Mouse (Mus musculus): ENCODE results near the gene Gadl1. TPM values are rescaled to one million over a fixed set of nuclear protein-coding genes. Genes with fewer than 3 reads are reported as not detected.

Gadl1 gene
- polyA plus RNA-seq, 1 experiment, result not detected

DNA sequence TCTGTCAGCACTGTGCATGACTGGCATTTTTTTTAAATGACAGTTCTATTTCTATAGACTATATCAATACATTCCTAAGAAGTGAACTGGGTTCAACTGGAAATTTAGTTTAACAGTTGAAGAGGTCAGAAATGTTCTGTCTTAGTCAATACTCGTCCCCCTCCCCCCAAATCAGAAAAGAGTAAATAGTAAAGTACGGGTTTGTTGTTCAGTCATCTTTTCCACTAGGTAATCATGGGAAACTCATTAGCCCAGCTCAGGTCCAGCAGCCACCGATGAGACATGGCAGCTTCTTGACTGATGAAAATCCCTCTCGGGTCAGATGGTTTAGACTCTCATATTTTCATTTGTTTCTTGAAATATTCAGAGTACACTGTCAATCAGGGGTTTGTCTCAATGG, 166.9 kb downstream of the Gadl1 start:
- H3K36me3 ChIP-seq (replicated peaks; ENCODE audit: low read length), result no peaks in the 10 kb centered on the region
- H3K9me3 ChIP-seq, result peaks cover 16% of the 10 kb centered on the region
- H3K4me1 ChIP-seq, result 0 out of 2 replicates have a peak, but pooled peaks cover 2% of the 10 kb centered on the region
- H3K27me3 ChIP-seq (replicated peaks), result no peaks in the 10 kb centered on the region
- H3K4me3 ChIP-seq (replicated peaks), result no peak overlapping the region
- no peak for TF ChIP-seq FLI1 (IDR thresholded peaks at IDR 0.05; ENCODE audit: low read length)
- TF ChIP-seq GATA1 (IDR thresholded peaks at IDR 0.05; ENCODE audit: borderline replicate concordance, low read length), result no peak

DNA sequence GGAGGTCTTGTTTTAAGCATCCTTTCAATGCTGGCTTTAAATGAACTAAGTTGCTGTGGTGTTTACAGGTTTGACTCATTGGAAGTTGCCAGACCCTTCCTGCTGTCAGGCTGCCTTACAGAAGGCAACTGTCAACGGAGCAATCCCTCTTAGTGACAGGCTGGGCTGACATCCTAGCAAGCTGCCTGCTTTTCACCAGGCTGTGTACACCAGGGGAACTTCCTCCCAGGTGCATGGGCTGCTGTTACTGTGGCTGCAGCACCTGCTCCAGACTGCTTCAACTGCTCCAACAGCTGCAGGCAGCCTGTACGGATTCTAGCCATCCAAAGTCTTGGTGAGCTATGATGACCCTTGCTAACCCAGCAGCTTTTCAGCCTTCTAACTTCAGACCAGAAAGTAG, 167.7 kb downstream of the Gadl1 start:
- Histone ChIP-seq H3K27me3 (replicated peaks) (no peaks in the 10 kb centered on the region), H3K36me3 (replicated peaks; ENCODE audit: low read length) (no peaks in the 10 kb centered on the region), H3K4me1 (0 out of 2 replicates have a peak, but pooled peaks cover 2% of the 10 kb centered on the region), H3K9me3 (peaks cover 16% of the 10 kb centered on the region), H3K4me3 (replicated peaks) (no peak overlapping the region)
- no peak for TF ChIP-seq FLI1 (IDR thresholded peaks at IDR 0.05; ENCODE audit: low read length)
- TF ChIP-seq GATA1 (IDR thresholded peaks at IDR 0.05; ENCODE audit: borderline replicate concordance, low read length), result no peak

DNA sequence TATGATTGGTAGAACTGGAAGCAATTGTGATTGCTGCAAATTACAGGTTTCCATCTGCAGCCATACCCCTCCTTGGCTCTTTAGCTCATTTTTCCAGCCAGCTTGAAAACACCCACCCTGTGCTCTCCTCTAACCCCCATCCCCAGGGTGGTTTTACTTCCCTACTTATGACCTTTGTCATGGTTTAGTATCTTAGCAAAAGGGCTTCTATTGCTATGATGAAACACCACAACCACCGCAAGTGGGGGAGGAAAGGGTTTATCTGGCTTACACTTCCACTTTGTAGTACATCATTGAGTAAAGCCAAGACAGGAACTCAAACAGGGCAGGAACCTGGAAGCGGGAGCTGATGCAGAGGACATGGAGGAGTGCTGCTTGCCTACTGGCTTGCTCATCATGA, 168.2 kb downstream of the Gadl1 start:
- 0 out of 2 replicates have a peak, but pooled peaks cover 2% of the 10 kb centered on the region for H3K4me1 ChIP-seq
- no peaks in the 10 kb centered on the region for H3K36me3 ChIP-seq (replicated peaks; ENCODE audit: low read length)
- H3K27me3 ChIP-seq (replicated peaks), result no peaks in the 10 kb centered on the region
- H3K9me3 ChIP-seq, result peaks cover 16% of the 10 kb centered on the region
- TF ChIP-seq FLI1 (IDR thresholded peaks at IDR 0.05; ENCODE audit: low read length), result no peak
- no peak overlapping the region for H3K4me3 ChIP-seq (replicated peaks)

DNA sequence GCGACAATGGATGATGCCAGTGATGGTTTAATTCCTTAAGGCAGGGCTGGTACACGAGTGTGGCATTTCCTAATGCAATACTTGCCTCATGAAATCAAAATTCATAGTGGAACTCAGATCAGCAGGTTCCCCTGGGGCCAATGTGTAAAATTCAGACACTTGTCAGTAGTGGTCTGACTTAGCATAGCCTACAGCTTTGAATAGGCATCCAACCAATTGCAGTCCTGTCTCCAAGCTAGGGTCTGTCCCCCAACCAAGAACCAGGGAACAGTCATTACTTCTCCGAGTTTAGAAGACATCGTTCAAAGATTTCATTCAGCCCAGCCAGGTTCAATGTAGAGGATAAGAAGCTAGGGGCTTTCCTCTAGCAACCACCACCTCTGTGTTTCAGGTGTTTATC, 172.5 kb downstream of the Gadl1 start:
- no peaks in the 10 kb centered on the region for H3K36me3 ChIP-seq (replicated peaks; ENCODE audit: low read length)
- H3K4me1 ChIP-seq, result peaks cover 20% of the 10 kb centered on the region
- H3K27me3 ChIP-seq (replicated peaks), result no peaks in the 10 kb centered on the region
- TF ChIP-seq FLI1 (IDR thresholded peaks at IDR 0.05; ENCODE audit: low read length) (no peak), GATA1 (IDR thresholded peaks at IDR 0.05; ENCODE audit: borderline replicate concordance, low read length) (no peak)
- peaks cover 16% of the 10 kb centered on the region for H3K9me3 ChIP-seq
- H3K4me3 ChIP-seq (replicated peaks), result no peak overlapping the region

DNA sequence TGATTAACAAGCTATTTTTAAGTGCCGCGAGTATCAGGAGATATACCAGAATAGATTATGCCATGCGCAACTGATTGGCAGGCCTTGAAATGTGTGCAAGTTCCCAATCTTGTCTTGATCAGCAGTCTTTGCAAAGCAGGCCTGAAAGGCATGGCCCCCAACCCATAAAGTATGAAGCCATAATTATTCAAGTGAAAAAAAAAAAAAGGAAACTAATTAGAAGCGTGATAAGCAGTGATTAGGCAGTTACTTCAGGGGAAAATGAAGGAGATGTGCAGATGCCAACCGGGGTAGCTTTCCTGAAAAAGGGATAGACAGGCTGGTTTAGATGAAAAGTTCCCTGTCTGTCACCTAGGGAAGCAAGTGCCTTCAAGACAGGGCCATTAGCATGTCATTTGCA, 174.0 kb downstream of the Gadl1 start:
- H3K4me1 ChIP-seq, result peaks cover 17% of the 10 kb centered on the region
- peaks cover 1% of the 10 kb centered on the region for H3K9me3 ChIP-seq
- no peak overlapping the region for H3K4me3 ChIP-seq (replicated peaks)
- TF ChIP-seq FLI1 (IDR thresholded peaks at IDR 0.05; ENCODE audit: low read length) (no peak), GATA1 (IDR thresholded peaks at IDR 0.05; ENCODE audit: borderline replicate concordance, low read length) (no peak)
- H3K27me3 ChIP-seq (replicated peaks), result no peaks in the 10 kb centered on the region
- no peaks in the 10 kb centered on the region for H3K36me3 ChIP-seq (replicated peaks; ENCODE audit: low read length)

DNA sequence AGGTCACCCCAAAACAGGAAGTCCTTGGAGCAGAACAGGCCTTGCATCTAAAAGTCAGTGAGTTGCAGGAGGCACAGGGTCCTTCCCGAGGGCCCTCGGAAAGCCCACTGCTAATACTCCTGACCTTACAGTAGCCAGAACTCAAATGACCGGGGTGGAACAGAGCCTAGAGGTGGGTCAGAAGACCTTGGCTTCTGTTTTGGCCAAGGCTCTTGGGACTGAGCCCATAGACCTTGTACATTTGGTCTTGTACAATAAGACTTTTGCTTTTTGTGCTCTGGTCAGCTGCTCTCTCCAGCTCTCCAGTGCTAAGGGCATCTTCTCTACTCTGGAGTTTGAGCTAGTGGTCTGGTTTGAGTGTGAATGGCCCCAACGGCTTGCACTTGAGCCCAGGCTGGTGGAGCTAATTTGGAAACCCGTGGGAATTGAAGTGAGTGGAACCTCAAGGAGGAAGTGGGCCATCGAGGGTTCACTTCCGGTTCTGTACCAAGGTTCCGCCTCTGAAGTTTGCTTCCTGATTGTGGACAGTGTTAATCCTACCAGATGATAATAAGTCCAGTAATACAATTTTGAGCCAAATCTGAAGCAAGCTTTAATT, 174.6 kb downstream of the Gadl1 start:
- Histone ChIP-seq H3K4me3 (replicated peaks) (no peak overlapping the region), H3K36me3 (replicated peaks; ENCODE audit: low read length) (peaks cover 3% of the 10 kb centered on the region), H3K27me3 (replicated peaks) (no peaks in the 10 kb centered on the region), H3K4me1 (peaks cover 17% of the 10 kb centered on the region), H3K9me3 (no peaks in the 10 kb centered on the region)
- TF ChIP-seq GATA1 (IDR thresholded peaks at IDR 0.05; ENCODE audit: borderline replicate concordance, low read length) (no peak), FLI1 (IDR thresholded peaks at IDR 0.05; ENCODE audit: low read length) (no peak; the same call in 1 of the 2 replicates)

DNA sequence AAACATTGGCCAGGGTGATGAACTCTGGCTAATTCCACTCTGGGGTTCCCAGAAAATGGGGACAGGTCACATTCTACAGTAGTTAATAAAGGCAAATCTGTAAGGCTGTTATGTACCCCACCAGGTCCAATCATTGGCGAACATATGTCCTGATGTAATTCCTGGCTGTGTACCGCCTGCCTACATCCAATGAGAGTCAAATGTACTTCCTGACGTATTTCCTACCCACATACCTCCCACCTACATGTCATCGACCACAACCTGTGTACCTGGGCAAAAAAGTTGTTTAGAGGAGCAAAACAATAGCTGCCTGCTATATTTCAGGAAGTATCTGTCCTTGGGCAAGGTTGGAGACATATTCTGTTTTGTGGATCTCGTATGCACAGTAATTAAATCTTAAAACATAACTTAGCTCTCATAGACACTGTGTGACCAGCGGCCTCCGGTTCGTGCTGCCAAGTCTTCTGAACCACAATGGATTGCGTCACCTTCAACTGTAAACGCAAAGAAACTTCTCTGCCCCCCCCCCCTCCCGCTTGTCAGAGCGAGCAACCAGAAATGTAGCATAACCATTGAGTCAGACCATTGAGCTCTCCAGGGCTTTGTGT, 175.2 kb downstream of the Gadl1 start:
- peaks cover 9% of the 10 kb centered on the region for H3K36me3 ChIP-seq (replicated peaks; ENCODE audit: low read length)
- no peaks in the 10 kb centered on the region for H3K9me3 ChIP-seq
- peaks cover 17% of the 10 kb centered on the region for H3K4me1 ChIP-seq
- H3K27me3 ChIP-seq (replicated peaks), result no peaks in the 10 kb centered on the region
- TF ChIP-seq GATA1 (IDR thresholded peaks at IDR 0.05; ENCODE audit: borderline replicate concordance, low read length), result no peak
- no peak for TF ChIP-seq FLI1 (IDR thresholded peaks at IDR 0.05; ENCODE audit: low read length)
- no peak overlapping the region for H3K4me3 ChIP-seq (replicated peaks)

DNA sequence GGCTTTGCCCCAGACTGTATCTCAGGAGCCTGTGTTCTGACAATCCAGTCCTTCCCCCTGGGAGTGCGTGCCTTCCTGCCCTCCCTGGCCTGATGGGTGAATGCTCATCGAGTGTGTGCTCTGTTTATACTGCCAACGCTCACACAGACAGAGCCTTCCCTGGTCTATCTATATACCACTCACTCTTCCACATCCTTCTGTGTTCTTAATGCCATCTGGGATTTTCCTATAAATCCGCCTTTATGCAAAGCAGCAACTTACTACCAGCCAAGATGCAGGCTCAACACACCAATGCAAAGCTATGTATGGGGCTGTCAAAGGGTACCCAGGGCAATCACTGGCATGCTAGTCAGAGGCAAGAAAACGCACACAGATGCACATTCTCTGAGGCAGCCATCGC, 176.7 kb downstream of the Gadl1 start:
- no peak overlapping the region for H3K4me3 ChIP-seq (replicated peaks)
- H3K4me1 ChIP-seq, result peaks cover 17% of the 10 kb centered on the region
- no peaks in the 10 kb centered on the region for H3K27me3 ChIP-seq (replicated peaks)
- no peaks in the 10 kb centered on the region for H3K9me3 ChIP-seq
- TF ChIP-seq GATA1 (IDR thresholded peaks at IDR 0.05; ENCODE audit: borderline replicate concordance, low read length) (no peak), FLI1 (IDR thresholded peaks at IDR 0.05; ENCODE audit: low read length) (no peak)
- peaks cover 23% of the 10 kb centered on the region for H3K36me3 ChIP-seq (replicated peaks; ENCODE audit: low read length)

DNA sequence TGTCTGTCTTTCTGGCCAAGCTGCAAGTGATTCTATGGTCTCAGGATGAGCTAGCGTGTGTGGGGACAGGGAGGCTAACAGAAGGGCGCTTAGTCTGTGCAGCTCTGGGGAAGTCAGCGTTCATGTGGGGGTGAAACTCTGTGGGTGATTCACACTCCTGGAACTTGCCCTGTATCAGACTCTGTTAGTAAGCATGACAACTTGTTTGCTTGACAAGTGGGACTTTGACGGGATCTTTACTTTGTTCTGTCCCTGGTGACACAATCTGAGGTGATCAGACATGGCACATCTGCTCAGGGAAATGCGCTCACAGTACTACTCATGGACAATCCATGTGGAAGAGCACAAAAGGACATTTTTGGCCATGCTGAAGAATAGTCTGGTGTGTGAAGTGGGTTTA, 178.0 kb downstream of the Gadl1 start:
- peaks cover 33% of the 10 kb centered on the region for H3K36me3 ChIP-seq (replicated peaks; ENCODE audit: low read length)
- H3K4me3 ChIP-seq (replicated peaks), result no peak overlapping the region
- no peaks in the 10 kb centered on the region for H3K9me3 ChIP-seq
- no peak for TF ChIP-seq FLI1 (IDR thresholded peaks at IDR 0.05; ENCODE audit: low read length)
- no peak for TF ChIP-seq GATA1 (IDR thresholded peaks at IDR 0.05; ENCODE audit: borderline replicate concordance, low read length)
- no peaks in the 10 kb centered on the region for H3K27me3 ChIP-seq (replicated peaks)
- H3K4me1 ChIP-seq, result peaks cover 18% of the 10 kb centered on the region

DNA sequence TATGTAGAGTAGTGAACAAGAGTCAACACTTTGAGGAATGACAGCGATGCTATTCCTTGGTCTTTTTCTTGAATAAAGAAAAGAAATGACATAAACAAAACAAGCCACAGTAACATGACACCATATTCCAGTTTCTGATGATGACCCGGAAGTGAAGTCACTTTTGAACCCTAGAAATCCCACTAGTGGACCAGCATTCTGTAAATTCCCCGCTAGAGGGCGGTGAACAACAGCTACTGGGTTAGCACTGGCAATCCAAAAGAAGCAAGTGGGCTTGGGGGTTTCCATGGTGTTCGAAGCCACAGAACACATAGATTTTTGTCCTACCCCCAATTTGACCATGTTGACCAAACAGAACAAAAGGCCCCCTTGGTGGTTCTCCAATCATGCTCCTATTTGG, 178.6 kb downstream of the Gadl1 start:
- Histone ChIP-seq H3K9me3 (no peaks in the 10 kb centered on the region), H3K4me3 (replicated peaks) (no peak overlapping the region), H3K27me3 (replicated peaks) (no peaks in the 10 kb centered on the region), H3K36me3 (replicated peaks; ENCODE audit: low read length) (peaks cover 39% of the 10 kb centered on the region), H3K4me1 (peaks cover 21% of the 10 kb centered on the region)
- TF ChIP-seq FLI1 (IDR thresholded peaks at IDR 0.05; ENCODE audit: low read length) (no peak), GATA1 (IDR thresholded peaks at IDR 0.05; ENCODE audit: borderline replicate concordance, low read length) (no peak)
